Mouse (Mus musculus): ENCODE data around the gene Hoxd11. TPM values are rescaled to one million over a fixed set of nuclear protein-coding genes. Genes with fewer than 3 reads are reported as not detected.

Hoxd11 gene
- polyA plus RNA-seq, 1 experiment from 2014 or later, result not detected

- H3K4me2 ChIP-seq, result no peak overlapping the region
- H3K4me1 ChIP-seq (ENCODE audit: control insufficient read depth, insufficient read depth, low read length), result peaks cover 13% of the 10 kb centered on the region
- no peak overlapping the region for H3K9ac ChIP-seq (ENCODE audit: low read length)
- WGBS, result 4% methylated on average over 4 of the region's 4 CpGs
- ATAC-seq (ENCODE audit: low FRiP score) (no peak), DNase-seq (ENCODE audit: low spot score, missing footprints) (no peak)
- no peaks in the 10 kb centered on the region for H3K36me3 ChIP-seq (ENCODE audit: control insufficient read depth, insufficient read depth, low read length)
- peaks cover 97% of the 10 kb centered on the region for H3K27me3 ChIP-seq (ENCODE audit: control insufficient read depth, insufficient read depth, low read length)
- H3K4me3 ChIP-seq (ENCODE audit: low read depth, low read length), result no peak overlapping the region
- H3K27ac ChIP-seq (ENCODE audit: low read depth, low read length), result no peak overlapping the region
- H3K9me3 ChIP-seq (ENCODE audit: control insufficient read depth, low read length), result no peaks in the 10 kb centered on the region
Observed at GRCm38 (mm10) chr2:74708676-74709075, 29.3 kb downstream of the Hoxd11 start.

- Histone ChIP-seq H3K9me3 (ENCODE audit: control insufficient read depth, low read length) (no peaks in the 10 kb centered on the region), H3K9ac (ENCODE audit: low read length) (no peak overlapping the region), H3K27me3 (ENCODE audit: control insufficient read depth, insufficient read depth, low read length) (peaks cover 97% of the 10 kb centered on the region), H3K4me1 (ENCODE audit: control insufficient read depth, insufficient read depth, low read length) (peaks cover 11% of the 10 kb centered on the region), H3K4me3 (ENCODE audit: low read depth, low read length) (no peak overlapping the region), H3K4me2 (no peak overlapping the region), H3K27ac (ENCODE audit: low read depth, low read length) (no peak overlapping the region), H3K36me3 (ENCODE audit: control insufficient read depth, insufficient read depth, low read length) (no peaks in the 10 kb centered on the region)
- DNase-seq (ENCODE audit: low spot score, missing footprints) (peak; percentile 93), ATAC-seq (ENCODE audit: low FRiP score) (no peak)
- 6% methylated on average over 5 of the region's 5 CpGs for WGBS
Observed at GRCm38 (mm10) chr2:74709465-74710419, 30.4 kb downstream of the Hoxd11 start.

GRCm38 (mm10) chr2:74710929-74711543 lies 31.7 kb downstream of the Hoxd11 start:
- no peak overlapping the region for H3K27ac ChIP-seq (ENCODE audit: low read depth, low read length)
- no peaks in the 10 kb centered on the region for H3K36me3 ChIP-seq (ENCODE audit: control insufficient read depth, insufficient read depth, low read length)
- no peaks in the 10 kb centered on the region for H3K4me1 ChIP-seq (ENCODE audit: control insufficient read depth, insufficient read depth, low read length)
- ATAC-seq (ENCODE audit: low FRiP score) (no peak), DNase-seq (ENCODE audit: low spot score, missing footprints) (peak; percentile 93)
- H3K9ac ChIP-seq (ENCODE audit: low read length), result no peak overlapping the region
- H3K27me3 ChIP-seq (ENCODE audit: control insufficient read depth, insufficient read depth, low read length), result peaks cover 97% of the 10 kb centered on the region
- H3K4me3 ChIP-seq (ENCODE audit: low read depth, low read length), result no peak overlapping the region
- WGBS, result under 1% methylated on average over 16 of the region's 16 CpGs
- no peaks in the 10 kb centered on the region for H3K9me3 ChIP-seq (ENCODE audit: control insufficient read depth, low read length)
- H3K4me2 ChIP-seq, result no peak overlapping the region

- WGBS, result under 1% methylated on average over 65 of the region's 65 CpGs
- no peak within 1 kb of the TSS for H3K9ac ChIP-seq (ENCODE audit: low read length)
- no peaks in the 10 kb centered on the region for H3K4me1 ChIP-seq (ENCODE audit: control insufficient read depth, insufficient read depth, low read length)
- H3K4me3 ChIP-seq (ENCODE audit: low read depth, low read length), result peak within 1 kb of the TSS; percentile 11
- H3K9me3 ChIP-seq (ENCODE audit: control insufficient read depth, low read length), result no peaks in the 10 kb centered on the region
- no peak within 1 kb of the TSS for H3K27ac ChIP-seq (ENCODE audit: low read depth, low read length)
- no peaks in the 10 kb centered on the region for H3K36me3 ChIP-seq (ENCODE audit: control insufficient read depth, insufficient read depth, low read length)
- DNase-seq (ENCODE audit: low spot score, missing footprints) (peak; percentile 95), ATAC-seq (ENCODE audit: low FRiP score) (0 out of 2 replicates have a peak, but pooled peaks have one; percentile 19)
- peak within 1 kb of the TSS; percentile 12; the same call in 1 of the 2 replicates for H3K4me2 ChIP-seq
- peaks cover 97% of the 10 kb centered on the region for H3K27me3 ChIP-seq (ENCODE audit: control insufficient read depth, insufficient read depth, low read length)
Observed at GRCm38 (mm10) chr2:74711721-74712621, 32.6 kb downstream of the Hoxd11 start, which contains the start of the genes Hoxd3 and Hoxd4. Gene Hoxd3, plus strand, starts transcription at chr2:74711927. Gene Hoxd4, plus strand, starts transcription at chr2:74711929.

- no peak for ATAC-seq (ENCODE audit: low FRiP score)
- no peaks in the 10 kb centered on the region for H3K9me3 ChIP-seq (ENCODE audit: control insufficient read depth, low read length)
- 4% methylated on average over 19 of the region's 19 CpGs for WGBS
- H3K4me3 ChIP-seq (ENCODE audit: low read depth, low read length), result no peak overlapping the region
- no peak overlapping the region for H3K27ac ChIP-seq (ENCODE audit: low read depth, low read length)
- no peaks in the 10 kb centered on the region for H3K4me1 ChIP-seq (ENCODE audit: control insufficient read depth, insufficient read depth, low read length)
- no peaks in the 10 kb centered on the region for H3K36me3 ChIP-seq (ENCODE audit: control insufficient read depth, insufficient read depth, low read length)
- H3K4me2 ChIP-seq, result no peak overlapping the region
- no peak overlapping the region for H3K9ac ChIP-seq (ENCODE audit: low read length)
- peaks cover 97% of the 10 kb centered on the region for H3K27me3 ChIP-seq (ENCODE audit: control insufficient read depth, insufficient read depth, low read length)
- DNase-seq (ENCODE audit: low spot score, missing footprints), result peak; percentile 92
Observed at GRCm38 (mm10) chr2:74713239-74714150, 34.1 kb downstream of the Hoxd11 start.

GRCm38 (mm10) chr2:74714156-74714789 lies 34.9 kb downstream of the Hoxd11 start:
- H3K9me3 ChIP-seq (ENCODE audit: control insufficient read depth, low read length), result no peaks in the 10 kb centered on the region
- H3K27me3 ChIP-seq (ENCODE audit: control insufficient read depth, insufficient read depth, low read length), result peaks cover 97% of the 10 kb centered on the region
- ATAC-seq (ENCODE audit: low FRiP score) (no peak), DNase-seq (ENCODE audit: low spot score, missing footprints) (peak; percentile 94)
- no peak overlapping the region for H3K27ac ChIP-seq (ENCODE audit: low read depth, low read length)
- no peaks in the 10 kb centered on the region for H3K36me3 ChIP-seq (ENCODE audit: control insufficient read depth, insufficient read depth, low read length)
- H3K4me3 ChIP-seq (ENCODE audit: low read depth, low read length), result no peak overlapping the region
- H3K9ac ChIP-seq (ENCODE audit: low read length), result no peak overlapping the region
- no peaks in the 10 kb centered on the region for H3K4me1 ChIP-seq (ENCODE audit: control insufficient read depth, insufficient read depth, low read length)
- WGBS, result 3% methylated on average over 18 of the region's 18 CpGs
- H3K4me2 ChIP-seq, result no peak overlapping the region

- no peak overlapping the region for H3K4me3 ChIP-seq (ENCODE audit: low read depth, low read length)
- no peak overlapping the region for H3K27ac ChIP-seq (ENCODE audit: low read depth, low read length)
- peaks cover 97% of the 10 kb centered on the region for H3K27me3 ChIP-seq (ENCODE audit: control insufficient read depth, insufficient read depth, low read length)
- no peak overlapping the region for H3K4me2 ChIP-seq
- ATAC-seq (ENCODE audit: low FRiP score) (no peak), DNase-seq (ENCODE audit: low spot score, missing footprints) (peak; percentile 93)
- under 1% methylated on average over 14 of the region's 14 CpGs for WGBS
- no peak overlapping the region for H3K9ac ChIP-seq (ENCODE audit: low read length)
- no peaks in the 10 kb centered on the region for H3K4me1 ChIP-seq (ENCODE audit: control insufficient read depth, insufficient read depth, low read length)
- no peaks in the 10 kb centered on the region for H3K36me3 ChIP-seq (ENCODE audit: control insufficient read depth, insufficient read depth, low read length)
- no peaks in the 10 kb centered on the region for H3K9me3 ChIP-seq (ENCODE audit: control insufficient read depth, low read length)
Observed at GRCm38 (mm10) chr2:74714881-74715280, 35.5 kb downstream of the Hoxd11 start.
